Mouse (Mus musculus) limb, embryonic 10.5 days (tissue): Measurements from ENCODE around the gene Mrs2. TPM values are rescaled to one million over a fixed set of nuclear protein-coding genes. Genes with fewer than 3 reads are reported as not detected.

Source experiments
- DNase-seq: peaks from one replicate; pipeline ENCODE4 v3.0.0-alpha.2; 2017; ENCODE audit warnings: low spot score
- H3K27ac ChIP-seq: fragments of 300-500 bp; sonication (generic); 2 replicates; pipeline ENCODE4 v1.5.1; 2016; ENCODE audit warnings: mild to moderate bottlenecking
- H3K27me3 ChIP-seq: fragments of 300-500 bp; sonication (generic); 2 replicates; pipeline ENCODE4 v1.6.1; 2016; ENCODE audit warnings: low read depth, mild to moderate bottlenecking; ENCODE audit not compliant: poor library complexity, severe bottlenecking
- H3K36me3 ChIP-seq: fragments of 300-500 bp; sonication (generic); 2 replicates; pipeline ENCODE4 v1.6.1; 2016; ENCODE audit warnings: mild to moderate bottlenecking, moderate library complexity
- H3K4me1 ChIP-seq: fragments of 300-500 bp; sonication (generic); 2 replicates; pipeline ENCODE4 v1.6.1; 2016
- H3K4me3 ChIP-seq: fragments of 300-500 bp; sonication (generic); 2 replicates; pipeline ENCODE4 v1.5.1; 2016; ENCODE audit warnings: mild to moderate bottlenecking, moderate library complexity
- H3K9me3 ChIP-seq: fragments of 300-500 bp; sonication (generic); replicated peaks from 2 replicates; pipeline ENCODE4 v1.6.1; 2016; ENCODE audit warnings: mild to moderate bottlenecking
- WGBS: fragments of 180-500 bp; shearing (Covaris S2); methylation state at CpG from one replicate; pipeline ENCODE4 v1.1.7; 2016; 5-methylcytosine and 5-hydroxymethylcytosine counted together
- polyA plus RNA-seq: library from polyadenylated mRNA; unstranded; fragments of >200 nt; fragmentation: Nextera tagmentation; extraction: Ambion mirVana; gene quantifications from 2 replicates; pipeline ENCODE4 v1.2.1, GENCODE M21; 2016

Mrs2 gene
- polyA plus RNA-seq, 1 experiment from 2014 or later, result 18.5 TPM

GRCm38 (mm10) chr13:24939472-24939871, 80.7 kb downstream of the Mrs2 start:
- H3K4me1 ChIP-seq, result peaks cover 14% of the 10 kb centered on the region
- H3K4me3 ChIP-seq, result no peak overlapping the region
- H3K9me3 ChIP-seq, result no peaks in the 10 kb centered on the region
- no peaks in the 10 kb centered on the region for H3K36me3 ChIP-seq
- DNase-seq, result no peak
- WGBS, result 89% methylated on average over 9 of the region's 9 CpGs
- no peak overlapping the region for H3K27ac ChIP-seq
- peaks cover 9% of the 10 kb centered on the region; the same call in 1 of the 2 replicates for H3K27me3 ChIP-seq

DNA sequence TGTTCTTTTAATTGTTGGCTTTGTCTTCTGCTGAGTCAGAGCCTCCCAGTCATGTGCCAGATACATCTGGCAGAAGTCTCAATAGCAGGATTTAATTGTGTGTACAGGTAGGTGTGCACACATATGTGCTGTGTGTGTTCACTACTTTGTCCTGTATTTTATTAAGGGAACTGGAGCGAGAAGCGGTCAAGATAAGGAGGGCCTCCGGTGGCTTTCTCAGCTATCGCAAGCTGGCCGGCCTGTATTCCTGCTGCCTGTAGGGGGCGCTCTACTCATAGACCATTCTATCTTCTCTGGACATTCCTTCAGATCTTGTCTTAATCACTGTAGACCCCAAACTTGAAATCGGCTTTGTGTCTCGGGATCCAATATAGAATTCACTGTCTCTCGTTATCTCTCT, 81.5 kb downstream of the Mrs2 start:
- WGBS, result 29% methylated on average over 9 of the region's 9 CpGs
- H3K27ac ChIP-seq, result no peak overlapping the region
- no peak overlapping the region for H3K4me3 ChIP-seq
- no peaks in the 10 kb centered on the region for H3K9me3 ChIP-seq
- peaks cover 14% of the 10 kb centered on the region for H3K4me1 ChIP-seq
- DNase-seq, result peak; percentile 80
- peaks cover 9% of the 10 kb centered on the region; the same call in 1 of the 2 replicates for H3K27me3 ChIP-seq
- H3K36me3 ChIP-seq, result 0 out of 2 replicates have a peak, but pooled peaks cover 3% of the 10 kb centered on the region

- DNase-seq, result peak; percentile 35
- peak overlapping the region; percentile 93 for H3K27ac ChIP-seq
- H3K4me3 ChIP-seq, result peak overlapping the region; percentile 84
- H3K27me3 ChIP-seq, result peaks cover 9% of the 10 kb centered on the region; the same call in 1 of the 2 replicates
- no peaks in the 10 kb centered on the region for H3K9me3 ChIP-seq
- H3K4me1 ChIP-seq, result peaks cover 14% of the 10 kb centered on the region
- 0 out of 2 replicates have a peak, but pooled peaks cover 3% of the 10 kb centered on the region for H3K36me3 ChIP-seq
- WGBS, result 24% methylated on average over 12 of the region's 12 CpGs
These were observed 82.4 kb downstream of the Mrs2 start for GRCm38 (mm10) chr13:24937839-24938166.

Other genes starting within 250 kb of the Mrs2 start
- 10.0 and 12.5 TPM in 2 replicates for gene BC005537, start 218.7 kb downstream of the Mrs2 start, polyA plus RNA-seq
- 61.4 and 64.2 TPM in 2 replicates for gene Acot13, start 188.8 kb downstream of the Mrs2 start, polyA plus RNA-seq
- gene Tdp2, start 188.7 kb downstream of the Mrs2 start, polyA plus RNA-seq, result 74.4 and 74.5 TPM in 2 replicates
- 0.09 TPM in 1 of 2 replicates, not detected in the other for gene D130043K22Rik, start 175.2 kb downstream of the Mrs2 start, polyA plus RNA-seq
- gene Aldh5a1, start 82.7 kb downstream of the Mrs2 start, polyA plus RNA-seq, result 4.7 and 5.6 TPM in 2 replicates
- 0.13 and 0.91 TPM in 2 replicates for gene Gpld1, start 77.2 kb downstream of the Mrs2 start, polyA plus RNA-seq
- 0.73 and 1.3 TPM in 2 replicates for gene Dcdc2a, start 35.6 kb upstream of the Mrs2 start, polyA plus RNA-seq